Mouse (Mus musculus) layer of hippocampus, adult 9-11 months (tissue): ENCODE data around the gene Srpk2.
"Not testable (repeated sequence)": the region's sequence is repeated elsewhere in the genome, so short reads cannot be mapped to it uniquely, and the experiment has no call there.

Experiments used
- DNase-seq: peaks from one replicate; pipeline ENCODE4 v3.0.0; 2022

The Srpk2 gene

GRCm38 (mm10) chr5:23561227-23561626, 123.2 kb downstream of the Srpk2 start:
- DNase-seq: no peak

- no peak for DNase-seq
Measured at GRCm38 (mm10) chr5:23560171-23560570, 124.2 kb downstream of the Srpk2 start.

GRCm38 (mm10) chr5:23556007-23556770, 128.2 kb downstream of the Srpk2 start:
- DNase-seq: no peak

- DNase-seq: not testable (repeated sequence)
Measured at GRCm38 (mm10) chr5:23553338-23553737, 131.1 kb downstream of the Srpk2 start.

GRCm38 (mm10) chr5:23551687-23552086, 132.7 kb downstream of the Srpk2 start:
- no peak for DNase-seq

- no peak for DNase-seq
Measured at GRCm38 (mm10) chr5:23535692-23536091, 148.7 kb downstream of the Srpk2 start.

- no peak for DNase-seq
Measured at GRCm38 (mm10) chr5:23531541-23532096, 152.8 kb downstream of the Srpk2 start.

- no peak for DNase-seq
Measured at GRCm38 (mm10) chr5:23531100-23531499, 153.3 kb downstream of the Srpk2 start.

GRCm38 (mm10) chr5:23524621-23525020, 159.8 kb downstream of the Srpk2 start:
- DNase-seq: no peak

- no peak for DNase-seq
Measured at GRCm38 (mm10) chr5:23523936-23524335, 160.5 kb downstream of the Srpk2 start.

GRCm38 (mm10) chr5:23521645-23522044, 162.8 kb downstream of the Srpk2 start:
- DNase-seq: no peak

- no peak for DNase-seq
Measured at GRCm38 (mm10) chr5:23519679-23520078, 164.7 kb downstream of the Srpk2 start.

- DNase-seq: no peak
Measured at GRCm38 (mm10) chr5:23518673-23519072, 165.7 kb downstream of the Srpk2 start.

GRCm38 (mm10) chr5:23517839-23518238, 166.6 kb downstream of the Srpk2 start:
- peak; percentile 75 for DNase-seq

GRCm38 (mm10) chr5:23516962-23517361, 167.5 kb downstream of the Srpk2 start:
- DNase-seq: no peak

GRCm38 (mm10) chr5:23515038-23515437, 169.4 kb downstream of the Srpk2 start:
- no peak for DNase-seq

GRCm38 (mm10) chr5:23513468-23513867, 170.9 kb downstream of the Srpk2 start:
- no peak for DNase-seq

GRCm38 (mm10) chr5:23512556-23512955, 171.9 kb downstream of the Srpk2 start:
- no peak for DNase-seq

- DNase-seq: no peak
Measured at GRCm38 (mm10) chr5:23511456-23511855, 173.0 kb downstream of the Srpk2 start.

GRCm38 (mm10) chr5:23508630-23509029, 175.8 kb downstream of the Srpk2 start:
- no peak for DNase-seq

- DNase-seq: no peak
Measured at GRCm38 (mm10) chr5:23507210-23507609, 177.2 kb downstream of the Srpk2 start.

- no peak for DNase-seq
Measured at GRCm38 (mm10) chr5:23505578-23505977, 178.8 kb downstream of the Srpk2 start.

- no peak for DNase-seq
Measured at GRCm38 (mm10) chr5:23502317-23502937, 182.0 kb downstream of the Srpk2 start.
